Mouse (Mus musculus) forebrain, embryonic 16.5 days (tissue): ENCODE measurements around the gene Stk24. TPM values are rescaled to one million over a fixed set of nuclear protein-coding genes. Genes with fewer than 3 reads are reported as not detected.

Experiments used
- ATAC-seq: fragments of 200-750 bp; cut with Nextera tagmentation; 2 replicates; pipeline ENCODE4 v1.8.0; 2017; ENCODE audit warnings: mild to moderate bottlenecking, moderate library complexity
- H3K27ac ChIP-seq: fragments of 300-500 bp; sonication (generic); 2 replicates; pipeline ENCODE4 v1.5.1; 2014; ENCODE audit warnings: low read length, control low read depth
- H3K27me3 ChIP-seq: fragments of 300-500 bp; sonication (generic); replicated peaks from 2 replicates; pipeline ENCODE4 v1.6.1; 2014; ENCODE audit warnings: low read length; ENCODE audit not compliant: control insufficient read depth, insufficient read depth
- H3K36me3 ChIP-seq: fragments of 300-500 bp; sonication (generic); 2 replicates; pipeline ENCODE4 v1.6.1; 2014; ENCODE audit not compliant: control insufficient read depth, insufficient read depth
- H3K4me1 ChIP-seq: fragments of 300-500 bp; sonication (generic); replicated peaks from 2 replicates; pipeline ENCODE4 v1.6.1; 2014; ENCODE audit warnings: low read length; ENCODE audit not compliant: control insufficient read depth, insufficient read depth
- H3K4me2 ChIP-seq: fragments of 300-500 bp; sonication (generic); 2 replicates; pipeline ENCODE4 v1.6.1; 2014; ENCODE audit warnings: mild to moderate bottlenecking, low read length, control low read depth
- H3K4me3 ChIP-seq: fragments of 300-500 bp; sonication (generic); replicated peaks from 2 replicates; pipeline ENCODE4 v1.5.1; 2014; ENCODE audit warnings: mild to moderate bottlenecking, low read length, control low read depth
- H3K9ac ChIP-seq: fragments of 300-500 bp; sonication (generic); replicated peaks from 2 replicates; pipeline ENCODE4 v1.6.1; 2014; ENCODE audit warnings: low read depth, low read length, control low read depth
- H3K9me3 ChIP-seq: fragments of 300-500 bp; sonication (generic); 2 replicates; pipeline ENCODE4 v1.6.1; 2016; ENCODE audit warnings: low read length; ENCODE audit not compliant: control insufficient read depth
- WGBS: fragments of 180-500 bp; shearing (Covaris S2); extraction: QIAGEN DNeasy Blood & Tissue Kit; methylation state at CpG from one replicate; pipeline ENCODE4 v1.1.7; 2014; 5-methylcytosine and 5-hydroxymethylcytosine counted together
- polyA plus RNA-seq: library from polyadenylated mRNA; unstranded; fragments of >200 nt; fragmentation: Nextera tagmentation; extraction: Ambion mirVana; gene quantifications from 2 replicates; pipeline ENCODE4 v1.2.1, GENCODE M21; 2015

The Stk24 gene
- polyA plus RNA-seq, 1 experiment from 2014 or later: 20.5 TPM

GRCm38 (mm10) chr14:121238727-121239126, 141.1 kb downstream of the Stk24 start:
- Histone ChIP-seq H3K9me3 (no peaks in the 10 kb centered on the region), H3K4me3 (no peak overlapping the region), H3K36me3 (peaks cover 13% of the 10 kb centered on the region), H3K4me2 (no peak overlapping the region), H3K9ac (no peak overlapping the region), H3K27me3 (no peaks in the 10 kb centered on the region), H3K27ac (no peak overlapping the region), H3K4me1 (no peaks in the 10 kb centered on the region)
- ATAC-seq: no peak
- WGBS: 97% methylated on average over 10 of the region's 10 CpGs

GRCm38 (mm10) chr14:121236736-121237135, 143.1 kb downstream of the Stk24 start:
- H3K4me1 ChIP-seq: no peaks in the 10 kb centered on the region
- H3K27me3 ChIP-seq: no peaks in the 10 kb centered on the region
- WGBS: 77% methylated on average over 4 of the region's 4 CpGs
- peaks cover 22% of the 10 kb centered on the region for H3K36me3 ChIP-seq
- H3K4me3 ChIP-seq: no peak overlapping the region
- H3K9ac ChIP-seq: no peak overlapping the region
- no peak overlapping the region for H3K27ac ChIP-seq
- no peak overlapping the region for H3K4me2 ChIP-seq
- ATAC-seq: no peak
- no peaks in the 10 kb centered on the region for H3K9me3 ChIP-seq

Other genes starting within 250 kb of the Stk24 start
- gene Slc15a1, start 125.2 kb upstream of the Stk24 start, polyA plus RNA-seq: 0.17 TPM in 1 of 2 replicates, not detected in the other